Mouse (Mus musculus): Measurements from ENCODE around the gene Bcl11b. TPM values are rescaled to one million over a fixed set of nuclear protein-coding genes. Genes with fewer than 3 reads are reported as not detected.

Bcl11b gene
- total RNA-seq (2021) = 100 to 1,000 TPM; 125 to 127 TPM

DNA sequence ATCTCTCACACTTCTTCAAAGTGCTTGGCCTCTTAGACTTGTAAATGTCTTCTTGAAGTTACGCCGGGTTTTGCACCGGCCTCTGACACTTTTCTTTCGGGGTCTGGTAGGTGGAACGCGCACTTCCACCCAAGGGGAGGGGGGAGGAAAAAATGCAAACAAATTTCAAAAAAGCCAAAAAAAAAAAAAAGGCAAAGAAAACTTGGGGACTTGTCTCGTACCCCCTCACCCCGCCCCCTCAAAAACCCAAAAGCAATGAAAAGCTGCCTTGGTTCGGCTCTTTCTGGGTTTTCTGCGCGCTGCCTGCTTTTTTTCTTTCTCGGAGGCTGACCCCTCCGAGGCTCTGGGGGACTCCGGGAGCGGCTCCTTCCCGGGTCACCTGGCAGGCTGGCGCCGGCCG lies at the start of gene Bcl11b:
TSS of gene Bcl11b (minus strand) at position 120 of the 400 bp plus-strand sequence.
- no peak for DNase-seq
- intact Hi-C loops (cut with DNase I) = no loop called here

GRCm38 (mm10) chr12:108050996-108051395 lies 47.6 kb upstream of the Bcl11b start:
- no peak for DNase-seq
- intact Hi-C loops (cut with DNase I) = no loop called here

GRCm38 (mm10) chr12:108049625-108050024 lies 46.2 kb upstream of the Bcl11b start:
- no peak for DNase-seq

GRCm38 (mm10) chr12:108042239-108042571 lies 38.8 kb upstream of the Bcl11b start:
- no peak for DNase-seq
- intact Hi-C loops (cut with DNase I) = no loop called here

More at GRCm38 (mm10) chr12:108049625-108050024, 46.2 kb upstream of the Bcl11b start:
- intact Hi-C loops (cut with DNase I) = no loop called here

DNA sequence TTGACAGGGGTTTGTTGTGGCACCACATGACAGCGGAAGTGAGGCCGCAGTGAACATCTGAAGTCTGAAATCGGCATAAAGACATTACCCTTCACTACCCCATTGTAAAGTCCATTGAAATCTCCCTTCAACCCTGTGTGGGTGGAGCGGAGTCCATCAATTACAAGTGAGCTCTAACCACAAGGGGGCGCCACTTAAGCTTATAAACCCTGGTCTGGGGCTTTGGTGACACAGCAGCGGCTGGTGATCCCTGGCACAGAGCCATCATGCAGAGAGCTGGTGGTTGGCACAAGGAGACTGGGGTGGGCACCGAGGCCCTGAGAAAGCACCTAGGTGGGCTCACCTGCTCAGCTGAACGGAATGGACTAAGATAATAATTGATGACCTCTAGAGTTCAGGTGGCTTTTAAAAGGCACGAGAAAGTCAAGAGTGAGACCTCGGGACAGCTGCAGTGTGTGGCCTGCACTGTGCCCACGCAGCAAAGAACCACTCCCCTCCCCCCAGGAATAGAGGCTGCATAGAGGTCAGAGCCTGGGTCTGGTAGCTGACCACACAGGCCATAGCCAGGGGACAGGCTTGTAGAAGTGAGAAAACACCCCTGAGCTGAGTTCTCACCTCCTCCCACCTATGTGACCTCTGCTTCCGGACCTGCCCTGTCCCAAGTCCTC lies 38.3 kb upstream of the Bcl11b start:
- intact Hi-C loops (cut with DNase I) = no loop called here
- peak; percentile 96 for DNase-seq

- intact Hi-C loops (cut with DNase I) = no loop called here
- no peak for DNase-seq
These were observed 34.0 kb upstream of the Bcl11b start for GRCm38 (mm10) chr12:108037446-108037845.

- DNase-seq = no peak
- intact Hi-C loops (cut with DNase I) = no loop called here
These were observed 32.1 kb upstream of the Bcl11b start for GRCm38 (mm10) chr12:108035412-108036078.

GRCm38 (mm10) chr12:108022835-108023615 lies 19.6 kb upstream of the Bcl11b start:
- intact Hi-C loops (cut with DNase I) = no loop called here
- no peak for DNase-seq

- intact Hi-C loops (cut with DNase I) = no loop called here
- peak; percentile 93 for DNase-seq
These were observed 8.6 kb upstream of the Bcl11b start for GRCm38 (mm10) chr12:108012003-108012402.

GRCm38 (mm10) chr12:108010346-108010745 lies 6.9 kb upstream of the Bcl11b start:
- no peak for DNase-seq
- intact Hi-C loops (cut with DNase I) = no loop called here

DNA sequence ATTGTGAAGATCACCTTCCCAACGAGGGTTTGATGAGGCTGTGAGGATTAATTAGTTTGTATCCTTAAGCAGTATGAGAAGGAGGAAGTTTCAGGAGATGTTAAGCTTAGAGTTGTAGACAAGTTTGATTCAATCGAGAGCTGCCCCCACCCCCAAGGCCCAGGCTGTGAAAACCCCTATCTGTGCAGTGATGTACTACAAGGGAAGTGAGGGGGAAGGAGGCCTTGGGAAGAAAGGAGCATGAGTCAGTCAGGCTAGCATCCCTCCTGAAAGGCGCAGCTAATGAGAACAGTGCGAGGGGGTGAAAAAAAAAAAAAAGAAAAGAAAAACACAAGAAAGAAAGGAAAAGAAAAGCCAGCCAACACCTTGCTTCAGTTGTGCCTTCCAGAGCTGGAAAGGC lies 5.8 kb upstream of the Bcl11b start:
- intact Hi-C loops (cut with DNase I) = loop anchor here (5.0 kb wide), 1 partner anchor 113 kb away; no protein-coding TSS in a partner anchor
- no peak for DNase-seq

DNA sequence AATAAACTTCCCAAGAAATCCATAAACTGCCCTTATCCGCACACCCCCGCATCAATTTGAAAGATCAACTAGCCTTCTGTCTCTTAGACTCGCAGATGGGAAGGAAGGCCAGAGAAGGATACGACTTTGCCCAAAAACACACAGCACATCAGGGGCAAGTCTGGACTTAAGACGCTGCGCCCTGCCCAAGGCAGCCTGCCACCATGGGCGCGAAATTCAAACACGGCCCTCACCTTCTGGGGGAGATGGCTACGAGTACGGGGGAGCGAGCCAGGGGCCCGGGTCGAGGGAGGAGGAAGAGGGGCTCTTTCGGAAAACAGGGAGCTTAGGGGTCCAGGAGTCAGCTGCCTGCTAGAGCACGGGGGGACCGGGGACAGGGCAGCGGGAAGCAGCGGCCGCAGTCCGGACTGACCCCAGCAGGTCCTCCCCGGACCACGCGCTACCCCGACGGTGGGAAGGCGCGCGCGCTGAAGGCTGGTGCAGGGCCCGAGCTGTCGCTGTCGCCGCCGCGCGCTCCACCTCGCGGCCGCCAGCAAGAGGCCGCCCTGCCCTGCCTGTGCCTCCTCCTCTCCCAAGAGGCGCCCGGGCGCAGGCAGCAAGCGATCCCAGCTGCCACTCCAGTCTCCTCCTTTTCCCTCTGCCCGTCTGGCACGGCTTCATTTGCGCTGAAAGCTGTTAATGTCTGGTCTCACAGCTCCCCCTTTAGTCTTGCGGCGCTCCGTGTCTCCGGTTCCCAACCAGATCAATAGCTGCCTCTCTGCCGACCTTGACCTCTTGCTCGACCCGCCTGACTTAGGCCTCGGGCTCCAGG lies 2.6 kb upstream of the Bcl11b start:
- intact Hi-C loops (cut with DNase I) = loop anchor here (5.0 kb wide), 1 partner anchor 116 kb away; no protein-coding TSS in a partner anchor
- DNase-seq = peak; percentile 93

DNA sequence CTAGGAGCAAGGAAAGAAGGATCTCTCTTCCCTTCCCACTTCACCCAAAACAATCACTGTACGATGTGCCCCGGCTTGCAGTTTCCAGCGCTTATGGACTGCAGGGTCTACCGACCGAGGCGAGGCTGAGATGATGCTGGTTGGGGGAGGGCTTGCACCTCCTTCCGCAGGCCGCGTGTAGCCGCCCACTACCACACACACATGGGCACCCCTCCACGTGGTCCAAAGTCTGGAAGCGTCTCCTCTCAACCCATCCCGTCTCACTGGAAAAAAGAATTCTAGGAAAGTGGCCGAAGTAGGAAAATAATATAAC lies 2.0 kb upstream of the Bcl11b start:
- intact Hi-C loops (cut with DNase I) = loop anchor here (5.0 kb wide), 1 partner anchor 117 kb away; no protein-coding TSS in a partner anchor
- no peak for DNase-seq

DNA sequence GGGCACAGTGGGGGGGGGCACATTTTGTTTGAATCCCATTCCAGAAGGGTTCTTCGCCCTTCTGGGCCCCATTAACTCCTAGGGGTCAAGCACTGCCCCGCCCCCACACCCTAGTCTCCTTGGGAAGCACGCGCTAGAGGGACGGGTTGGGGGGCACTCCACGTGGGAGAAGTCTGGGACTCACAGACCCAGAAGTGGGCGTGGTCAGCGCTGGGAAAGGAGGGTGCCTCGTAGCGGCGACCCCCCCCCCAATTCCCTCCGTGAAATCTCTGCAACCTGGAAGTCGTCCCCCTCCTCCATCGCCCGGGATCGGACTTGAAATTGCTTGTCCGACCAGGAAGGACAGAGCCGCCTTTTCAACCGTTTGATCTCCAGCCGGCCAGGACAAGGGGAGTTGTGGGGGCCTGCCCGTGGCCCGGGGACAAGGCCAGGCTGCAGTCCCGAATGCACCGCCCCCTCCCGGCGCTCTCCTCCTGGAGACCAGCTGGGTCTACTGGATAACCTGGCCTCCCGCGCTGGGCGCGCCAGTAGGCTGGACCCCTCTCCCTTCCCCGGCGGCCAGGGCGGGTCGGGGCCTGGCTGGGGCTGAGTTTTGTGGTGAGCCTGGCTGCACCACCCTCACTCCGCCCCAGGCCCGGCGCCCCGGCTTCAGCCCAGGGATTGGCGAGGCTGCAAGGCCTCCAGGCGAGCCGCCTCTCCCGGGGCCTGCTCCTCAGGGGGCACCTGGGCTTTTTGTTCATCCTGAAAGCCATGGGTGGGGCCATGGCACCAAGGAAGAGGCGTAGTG lies 1.5 kb upstream of the Bcl11b start:
- DNase-seq = peak; percentile 38
- intact Hi-C loops (cut with DNase I) = loop anchor here (5.0 kb wide), 1 partner anchor 117 kb away; no protein-coding TSS in a partner anchor

DNA sequence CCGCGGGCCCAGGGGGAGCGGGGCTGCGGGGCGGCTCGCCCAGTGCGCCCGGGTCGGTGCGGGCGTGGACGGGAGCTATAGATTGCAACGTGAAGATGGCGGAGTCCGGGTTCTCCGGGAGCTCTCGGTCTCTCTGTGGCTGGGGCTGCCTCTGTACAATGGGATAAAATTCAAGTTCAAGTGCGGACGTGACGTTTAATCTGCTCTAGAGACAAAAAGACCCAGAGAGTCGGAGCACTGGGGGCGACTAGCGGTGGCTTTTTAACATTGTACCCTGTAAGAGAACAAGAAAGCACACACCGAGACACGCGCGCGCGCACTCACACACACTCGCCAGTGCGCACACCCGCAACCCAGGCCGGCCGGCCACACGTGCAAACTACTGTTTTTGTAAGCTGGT lies 526 bp upstream of the Bcl11b start:
- peak; percentile 84 for DNase-seq
- intact Hi-C loops (cut with DNase I) = no loop called here

DNA sequence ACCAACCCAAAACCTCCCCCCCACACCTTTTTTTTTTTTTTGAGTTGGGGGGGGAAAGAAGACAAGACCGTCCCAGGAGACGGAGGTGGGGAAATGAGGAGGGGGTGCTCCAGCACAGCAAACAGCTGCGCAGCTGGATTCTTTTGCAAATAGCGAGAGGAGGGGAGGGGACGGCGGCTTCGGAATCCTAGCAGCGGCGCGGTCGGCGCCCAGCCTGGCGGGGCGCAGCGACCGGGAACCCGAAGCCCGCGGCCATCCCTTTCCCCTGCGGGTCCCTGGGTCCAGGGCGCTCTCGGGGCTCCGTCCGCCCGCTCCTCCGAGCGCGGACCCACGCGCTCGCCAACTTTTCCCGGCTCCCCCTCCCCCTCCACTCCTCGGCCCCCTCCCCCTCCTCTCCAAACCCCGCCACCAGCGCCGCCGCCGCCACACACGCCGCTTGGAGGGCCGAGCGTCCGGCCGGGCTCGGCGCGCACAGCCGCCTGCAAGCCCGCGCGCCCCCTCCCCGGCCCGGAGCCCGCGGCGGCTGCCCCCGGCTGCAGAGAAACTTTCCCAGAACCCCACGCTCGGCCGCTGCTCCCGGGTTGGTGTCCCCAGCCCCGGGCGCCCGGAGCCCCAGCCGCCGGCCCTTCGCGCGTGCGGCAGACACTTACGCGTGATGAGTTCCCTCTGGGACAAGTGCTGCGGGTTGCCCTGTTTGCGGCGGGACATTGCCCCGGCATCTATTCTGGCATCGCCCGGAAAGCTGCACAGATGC lies 789 bp downstream of the Bcl11b start:
- intact Hi-C loops (cut with DNase I) = no loop called here

GRCm38 (mm10) chr12:108001652-108002340 lies 1.6 kb downstream of the Bcl11b start:
- intact Hi-C loops (cut with DNase I) = no loop called here
- DNase-seq = no peak

More for the DNA sequence above, 789 bp downstream of the Bcl11b start:
- peak; percentile 30 for DNase-seq

DNA sequence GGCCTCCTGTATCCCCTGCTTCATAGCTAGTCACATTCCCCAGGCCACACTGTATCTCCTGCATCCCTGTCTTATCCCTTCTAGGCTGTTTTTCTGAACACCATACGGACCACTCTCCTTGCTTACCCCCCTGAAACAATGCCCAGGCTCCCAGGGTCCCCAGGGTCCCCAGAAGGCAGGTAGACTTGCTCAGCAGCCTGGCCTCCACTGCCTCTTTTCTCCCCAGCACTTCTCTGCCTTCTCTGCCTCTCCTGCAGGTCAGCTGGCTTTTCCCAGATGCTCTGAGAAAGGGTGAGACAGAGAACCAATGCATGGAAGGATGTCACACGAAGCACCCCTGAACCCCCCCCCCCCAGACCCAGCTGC lies 2.7 kb downstream of the Bcl11b start:
- intact Hi-C loops (cut with DNase I) = no loop called here

More for the DNA sequence above, 2.7 kb downstream of the Bcl11b start:
- no peak for DNase-seq
